Mouse (Mus musculus): ENCODE measurements around the gene Tnfsf8. TPM values are rescaled to one million over a fixed set of nuclear protein-coding genes. Genes with fewer than 3 reads are reported as not detected.

Gene Tnfsf8
- polyA plus RNA-seq, 1 experiment, result 0.19 TPM

GRCm38 (mm10) chr4:63868770-63869169, 7.6 kb upstream of the Tnfsf8 start:
- Histone ChIP-seq H3K4me1 (ENCODE audit: control insufficient read depth, insufficient read depth, low read length) (0 out of 2 replicates have a peak, but pooled peaks cover 3% of the 10 kb centered on the region), H3K4me3 (ENCODE audit: insufficient read depth, low read length) (no peak overlapping the region), H3K27ac (ENCODE audit: insufficient read depth, low read depth, low read length) (no peak overlapping the region)
- TF ChIP-seq CTCF (IDR thresholded peaks at IDR 0.05; ENCODE audit: low read depth, low read length), result no peak
- no peak for TF ChIP-seq POLR2A (IDR thresholded peaks at IDR 0.05; ENCODE audit: borderline replicate concordance, low read depth, low read length)

- H3K4me1 ChIP-seq (ENCODE audit: control insufficient read depth, insufficient read depth, low read length), result no peaks in the 10 kb centered on the region
- H3K4me3 ChIP-seq (ENCODE audit: insufficient read depth, low read length), result no peak overlapping the region
- no peak overlapping the region for H3K27ac ChIP-seq (ENCODE audit: insufficient read depth, low read depth, low read length)
- no peak for TF ChIP-seq POLR2A (IDR thresholded peaks at IDR 0.05; ENCODE audit: borderline replicate concordance, low read depth, low read length)
- TF ChIP-seq CTCF (IDR thresholded peaks at IDR 0.05; ENCODE audit: low read depth, low read length), result no peak
These were observed 1.8 kb upstream of the Tnfsf8 start for GRCm38 (mm10) chr4:63862953-63863352.

GRCm38 (mm10) chr4:63862092-63862697, 1.0 kb upstream of the Tnfsf8 start:
- Histone ChIP-seq H3K4me1 (ENCODE audit: control insufficient read depth, insufficient read depth, low read length) (no peaks in the 10 kb centered on the region), H3K4me3 (ENCODE audit: insufficient read depth, low read length) (no peak overlapping the region), H3K27ac (ENCODE audit: insufficient read depth, low read depth, low read length) (no peak overlapping the region)
- no peak for TF ChIP-seq CTCF (IDR thresholded peaks at IDR 0.05; ENCODE audit: low read depth, low read length)
- no peak for TF ChIP-seq POLR2A (IDR thresholded peaks at IDR 0.05; ENCODE audit: borderline replicate concordance, low read depth, low read length)

- no peak overlapping the region for H3K27ac ChIP-seq (ENCODE audit: insufficient read depth, low read depth, low read length)
- no peak overlapping the region for H3K4me3 ChIP-seq (ENCODE audit: insufficient read depth, low read length)
- no peaks in the 10 kb centered on the region for H3K4me1 ChIP-seq (ENCODE audit: control insufficient read depth, insufficient read depth, low read length)
- no peak for TF ChIP-seq CTCF (IDR thresholded peaks at IDR 0.05; ENCODE audit: low read depth, low read length)
These were observed 911 bp downstream of the Tnfsf8 start for GRCm38 (mm10) chr4:63860236-63860635.

- TF ChIP-seq CTCF (IDR thresholded peaks at IDR 0.05; ENCODE audit: low read depth, low read length), result no peak
- no peak for TF ChIP-seq POLR2A (IDR thresholded peaks at IDR 0.05; ENCODE audit: borderline replicate concordance, low read depth, low read length)
- H3K4me3 ChIP-seq (ENCODE audit: insufficient read depth, low read length), result no peak overlapping the region
- no peaks in the 10 kb centered on the region for H3K4me1 ChIP-seq (ENCODE audit: control insufficient read depth, insufficient read depth, low read length)
- H3K27ac ChIP-seq (ENCODE audit: insufficient read depth, low read depth, low read length), result no peak overlapping the region
These were observed 1.4 kb downstream of the Tnfsf8 start for GRCm38 (mm10) chr4:63859785-63860203.

- H3K27ac ChIP-seq (ENCODE audit: insufficient read depth, low read depth, low read length), result no peak overlapping the region
- TF ChIP-seq POLR2A (IDR thresholded peaks at IDR 0.05; ENCODE audit: borderline replicate concordance, low read depth, low read length), result no peak
- H3K4me1 ChIP-seq (ENCODE audit: control insufficient read depth, insufficient read depth, low read length), result no peaks in the 10 kb centered on the region
- H3K4me3 ChIP-seq (ENCODE audit: insufficient read depth, low read length), result no peak overlapping the region
These were observed 2.4 kb downstream of the Tnfsf8 start for GRCm38 (mm10) chr4:63858646-63859224.

- TF ChIP-seq POLR2A (IDR thresholded peaks at IDR 0.05; ENCODE audit: borderline replicate concordance, low read depth, low read length), result no peak
- no peak for TF ChIP-seq CTCF (IDR thresholded peaks at IDR 0.05; ENCODE audit: low read depth, low read length)
- no peak overlapping the region for H3K27ac ChIP-seq (ENCODE audit: insufficient read depth, low read depth, low read length)
- H3K4me3 ChIP-seq (ENCODE audit: insufficient read depth, low read length), result no peak overlapping the region
- H3K4me1 ChIP-seq (ENCODE audit: control insufficient read depth, insufficient read depth, low read length), result no peaks in the 10 kb centered on the region
These were observed 4.4 kb downstream of the Tnfsf8 start for GRCm38 (mm10) chr4:63856764-63857163.

- no peak overlapping the region for H3K4me3 ChIP-seq (ENCODE audit: insufficient read depth, low read length)
- no peak for TF ChIP-seq POLR2A (IDR thresholded peaks at IDR 0.05; ENCODE audit: borderline replicate concordance, low read depth, low read length)
- no peak for TF ChIP-seq CTCF (IDR thresholded peaks at IDR 0.05; ENCODE audit: low read depth, low read length)
- H3K4me1 ChIP-seq (ENCODE audit: control insufficient read depth, insufficient read depth, low read length), result no peaks in the 10 kb centered on the region
- H3K27ac ChIP-seq (ENCODE audit: insufficient read depth, low read depth, low read length), result no peak overlapping the region
These were observed 7.3 kb downstream of the Tnfsf8 start for GRCm38 (mm10) chr4:63853782-63854386.

- H3K4me3 ChIP-seq (ENCODE audit: insufficient read depth, low read length), result no peak overlapping the region
- no peak overlapping the region for H3K27ac ChIP-seq (ENCODE audit: insufficient read depth, low read depth, low read length)
- no peaks in the 10 kb centered on the region for H3K4me1 ChIP-seq (ENCODE audit: control insufficient read depth, insufficient read depth, low read length)
- TF ChIP-seq POLR2A (IDR thresholded peaks at IDR 0.05; ENCODE audit: borderline replicate concordance, low read depth, low read length), result no peak
- no peak for TF ChIP-seq CTCF (IDR thresholded peaks at IDR 0.05; ENCODE audit: low read depth, low read length)
These were observed 11.1 kb downstream of the Tnfsf8 start for GRCm38 (mm10) chr4:63850082-63850481.

GRCm38 (mm10) chr4:63846881-63847597, 14.1 kb downstream of the Tnfsf8 start:
- Histone ChIP-seq H3K27ac (ENCODE audit: insufficient read depth, low read depth, low read length) (no peak overlapping the region), H3K4me1 (ENCODE audit: control insufficient read depth, insufficient read depth, low read length) (no peaks in the 10 kb centered on the region), H3K4me3 (ENCODE audit: insufficient read depth, low read length) (no peak overlapping the region)
- TF ChIP-seq CTCF (IDR thresholded peaks at IDR 0.05; ENCODE audit: low read depth, low read length) (no peak), POLR2A (IDR thresholded peaks at IDR 0.05; ENCODE audit: borderline replicate concordance, low read depth, low read length) (no peak)

Measured in bone marrow macrophage, adult 2 months (primary cell).